Mouse (Mus musculus) naive thymus-derived CD4-positive, alpha-beta T cell, adult 2 months (primary cell): ENCODE measurements at regions not wholly inside any gene's neighbourhood (a gene's known extent, or its start where the extent isn't known, plus 50 kb on each side); places are given as distances from the start of the nearest gene placed in this dataset.

Experiments
- DNase-seq: peaks from one replicate; pipeline ENCODE4 v3.0.0-alpha.2; 2011; ENCODE audit warnings: low read depth

DNA sequence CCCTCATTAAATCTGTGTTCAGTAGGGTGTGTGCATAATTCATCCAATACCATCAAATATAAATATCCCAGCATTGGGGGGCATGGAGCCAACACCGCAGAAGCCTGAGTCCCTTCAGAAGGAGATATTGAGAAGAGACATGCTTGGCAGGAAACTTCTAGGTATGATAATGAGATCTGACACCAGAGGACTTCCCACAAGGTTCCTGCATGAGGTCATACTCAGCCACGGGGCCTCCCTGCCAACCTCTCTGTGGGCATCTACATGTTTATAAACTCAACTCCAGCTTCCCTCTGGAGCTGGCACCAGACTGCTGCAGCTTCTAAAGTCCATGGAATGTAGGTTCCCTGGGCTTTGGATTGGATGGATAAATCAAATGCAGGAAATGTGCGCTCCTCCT lies 587.4 kb upstream of the Kdm8 start:
- DNase-seq, result no peak

DNA sequence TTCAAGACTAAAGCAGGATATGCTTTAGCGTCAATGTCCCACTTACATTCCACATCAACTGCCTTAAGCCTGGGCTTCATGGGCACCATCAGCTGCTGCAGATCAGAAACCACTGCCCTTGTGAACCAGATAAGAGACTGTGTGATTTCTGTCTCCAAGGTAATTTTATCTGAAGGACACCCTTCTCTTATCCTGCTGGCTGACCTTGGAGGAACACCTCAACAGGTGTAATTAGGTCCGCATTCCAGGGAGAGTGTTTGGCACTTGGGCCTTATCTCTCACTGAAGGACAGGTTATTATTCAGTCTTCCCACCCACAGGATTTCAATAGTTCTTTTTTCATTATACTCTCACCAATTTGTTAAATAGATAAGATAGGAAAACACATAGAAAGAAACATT lies 583.1 kb upstream of the Kdm8 start:
- DNase-seq, result no peak

DNA sequence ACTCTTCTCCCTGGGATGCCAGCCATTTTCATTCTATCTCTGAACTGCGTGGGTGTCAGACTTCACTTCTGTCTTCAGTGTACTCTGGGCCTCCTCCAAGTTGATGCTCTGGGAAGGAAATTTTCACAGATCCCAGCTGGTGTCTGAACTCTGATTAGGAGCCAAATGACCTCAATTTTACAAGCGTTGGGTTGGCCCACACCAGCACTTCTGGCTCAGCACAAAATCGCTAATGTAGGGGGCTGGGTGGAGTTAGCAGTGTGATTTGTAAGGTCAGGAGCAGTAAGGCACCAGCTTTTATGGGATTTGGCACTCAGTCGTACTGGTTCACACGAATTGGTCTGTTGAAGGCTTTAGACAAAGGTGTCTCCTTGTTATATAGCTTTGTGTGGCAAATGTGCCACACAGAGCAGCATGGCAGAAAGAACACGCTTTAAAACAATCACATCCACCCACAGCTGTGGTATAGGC lies 576.3 kb upstream of the Kdm8 start:
- DNase-seq, result no peak

- no peak for DNase-seq
Observed at GRCm38 (mm10) chr7:124868621-124869020, 575.9 kb upstream of the Kdm8 start.

- no peak for DNase-seq
Observed at GRCm38 (mm10) chr7:124880771-124881170, 563.7 kb upstream of the Kdm8 start.

DNA sequence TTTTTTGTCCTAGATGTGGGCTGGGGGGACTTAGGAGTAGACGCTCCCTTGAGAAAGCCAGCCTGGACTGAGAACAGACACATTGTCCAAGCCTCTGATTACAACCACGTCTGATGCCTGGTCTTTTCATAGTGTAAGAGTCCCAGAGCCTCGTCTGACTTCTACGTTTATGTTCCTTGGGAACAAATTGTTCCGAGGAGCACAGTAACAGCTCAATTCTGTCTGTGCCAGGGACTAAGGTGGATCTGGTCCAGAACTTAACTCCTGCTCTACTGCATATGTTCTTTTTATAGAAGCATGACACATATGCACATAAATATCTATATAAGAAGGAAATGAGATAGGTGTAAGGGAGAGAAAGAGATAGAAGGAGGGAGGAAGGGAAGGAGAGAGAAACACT lies 537.2 kb upstream of the Kdm8 start:
- DNase-seq, result no peak

- no peak for DNase-seq
Observed at GRCm38 (mm10) chr7:124907662-124908296, 536.7 kb upstream of the Kdm8 start.

- DNase-seq, result no peak
Observed at GRCm38 (mm10) chr7:124914061-124914460, 530.4 kb upstream of the Kdm8 start.

DNA sequence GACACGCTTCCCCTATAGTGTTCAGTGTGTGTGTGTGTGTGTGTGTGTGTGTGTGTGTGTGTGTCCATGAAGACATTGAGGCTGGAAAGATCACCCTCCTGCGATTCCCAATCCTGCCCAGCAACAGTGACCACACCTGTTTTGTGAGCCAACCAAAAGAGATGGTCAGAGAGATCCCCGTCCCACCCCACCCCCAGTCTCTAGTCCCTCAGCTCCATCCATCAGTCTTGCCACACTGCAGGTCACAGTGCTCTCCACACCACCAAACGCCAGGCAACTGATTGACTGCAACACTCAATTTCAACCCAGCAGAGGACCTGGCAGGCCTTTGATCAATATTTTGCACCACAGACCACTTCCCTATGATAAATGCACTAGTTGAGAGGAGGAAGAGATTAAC lies 530.0 kb upstream of the Kdm8 start:
- DNase-seq, result no peak

- no peak for DNase-seq
Observed at GRCm38 (mm10) chr7:124914972-124915371, 529.5 kb upstream of the Kdm8 start.

GRCm38 (mm10) chr7:124915637-124916036 lies 528.8 kb upstream of the Kdm8 start:
- DNase-seq, result no peak

DNA sequence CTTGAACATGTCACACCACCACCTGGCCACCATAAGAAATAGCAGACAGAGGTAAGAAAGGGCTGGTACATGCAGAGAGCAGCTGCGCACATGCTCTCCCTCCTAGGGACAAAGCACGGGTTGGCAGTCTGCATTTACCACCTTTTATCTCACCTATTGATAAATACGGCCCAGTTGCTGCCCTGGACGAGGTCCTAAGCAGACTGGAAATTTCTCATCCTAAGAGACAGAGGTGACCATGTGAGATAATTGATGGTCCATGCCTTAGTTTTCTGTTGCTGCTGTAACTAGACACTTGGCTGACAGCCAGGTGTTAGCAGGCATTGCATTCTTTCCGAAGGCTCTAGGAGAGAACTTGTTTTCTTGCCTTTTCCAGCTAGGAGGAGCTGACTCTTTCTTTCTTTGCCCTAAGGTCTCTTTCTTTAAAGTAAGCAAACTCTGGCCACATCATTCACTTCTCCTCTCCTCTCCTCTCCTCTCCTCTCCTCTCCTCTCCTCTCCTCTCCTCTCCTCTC lies 526.8 kb upstream of the Kdm8 start:
- no peak for DNase-seq

DNA sequence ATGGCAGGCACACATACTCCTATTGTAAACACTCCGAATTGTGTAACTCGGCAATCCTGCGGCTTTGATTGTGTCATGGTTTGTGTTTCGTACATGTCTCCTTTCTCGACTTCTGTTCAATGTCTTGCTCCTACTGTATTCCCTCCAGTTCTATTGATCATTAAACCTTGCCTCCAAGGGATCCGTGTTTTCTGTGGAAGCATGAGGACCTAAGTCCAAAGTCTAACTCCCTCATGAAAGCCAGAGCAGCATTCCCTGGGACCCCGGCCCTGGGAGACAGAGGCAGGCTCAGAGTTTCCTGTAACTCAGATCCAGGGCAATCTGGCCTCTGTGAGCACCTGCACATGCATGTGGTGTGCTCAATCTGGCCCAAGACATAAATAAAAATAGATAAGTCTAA lies 521.7 kb upstream of the Kdm8 start:
- no peak for DNase-seq

DNA sequence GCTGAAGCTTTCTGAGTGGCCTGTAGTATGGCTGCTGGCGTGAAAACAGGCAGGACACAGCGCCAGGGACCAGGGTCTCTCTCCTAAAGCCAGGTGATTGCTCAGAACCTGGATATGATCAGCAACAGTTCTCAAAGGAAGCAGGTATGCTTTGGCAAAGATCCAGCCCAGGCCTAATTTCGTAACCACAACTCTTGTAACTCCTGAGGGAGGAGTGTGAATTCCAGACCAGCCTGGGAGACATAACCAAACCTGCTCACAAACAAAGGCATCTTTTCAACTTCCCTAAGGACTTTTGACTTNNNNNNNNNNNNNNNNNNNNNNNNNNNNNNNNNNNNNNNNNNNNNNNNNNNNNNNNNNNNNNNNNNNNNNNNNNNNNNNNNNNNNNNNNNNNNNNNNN lies 510.9 kb upstream of the Kdm8 start:
- DNase-seq, result no peak

- DNase-seq, result no peak
Observed at GRCm38 (mm10) chr7:124939357-124939756, 505.1 kb upstream of the Kdm8 start.

- no peak for DNase-seq
Observed at GRCm38 (mm10) chr7:124941527-124941926, 502.9 kb upstream of the Kdm8 start.

DNA sequence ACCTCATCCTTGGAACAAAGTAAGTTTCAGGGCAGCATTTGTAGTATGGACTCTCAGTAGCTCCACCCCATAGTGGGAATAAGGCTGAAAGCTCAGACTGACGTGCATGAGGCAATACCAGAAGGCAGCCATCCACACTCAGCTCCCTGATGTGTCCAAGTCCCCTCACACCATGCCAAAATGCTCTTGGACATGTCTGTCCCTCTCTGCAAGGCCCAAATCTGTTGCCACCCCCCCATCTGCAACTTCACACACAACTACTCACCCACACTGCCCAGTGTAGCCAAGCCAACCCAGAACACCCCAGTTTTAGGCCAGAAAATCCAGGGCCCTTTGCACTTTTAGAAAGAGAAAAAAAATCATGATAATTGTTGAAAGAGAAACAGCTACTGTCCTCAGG lies 498.1 kb upstream of the Kdm8 start:
- no peak for DNase-seq

GRCm38 (mm10) chr7:124957329-124957728 lies 487.1 kb upstream of the Kdm8 start:
- DNase-seq, result no peak

DNA sequence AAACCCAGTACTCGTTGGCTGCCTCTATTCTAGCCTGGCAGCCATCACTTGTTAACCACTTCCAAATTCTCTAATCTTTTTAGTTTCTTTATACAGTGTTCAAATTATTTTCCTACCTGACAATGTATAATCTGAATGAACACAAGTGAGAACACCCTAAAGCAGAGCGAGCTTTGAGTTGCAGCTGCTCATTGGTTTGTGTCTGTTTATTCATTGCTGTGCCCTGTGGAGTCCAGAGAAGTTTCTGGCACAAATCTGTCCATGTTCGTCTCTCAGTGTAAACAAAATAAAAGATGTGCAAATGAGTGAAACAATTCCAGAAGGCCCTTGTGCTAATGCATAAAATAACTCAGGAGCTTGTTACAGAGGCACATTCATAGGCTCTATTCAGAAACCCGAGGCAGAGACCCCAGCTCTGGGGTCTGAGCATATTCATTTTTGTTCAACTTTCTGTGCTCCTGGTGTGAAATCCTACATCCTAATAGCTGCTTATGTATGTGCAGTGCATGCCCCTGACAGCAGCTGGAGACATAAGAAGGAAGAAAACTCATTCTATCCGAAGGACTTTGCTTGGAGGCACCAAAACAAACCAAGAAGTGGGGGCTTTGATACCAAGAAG lies 469.5 kb upstream of the Kdm8 start:
- DNase-seq, result no peak

DNA sequence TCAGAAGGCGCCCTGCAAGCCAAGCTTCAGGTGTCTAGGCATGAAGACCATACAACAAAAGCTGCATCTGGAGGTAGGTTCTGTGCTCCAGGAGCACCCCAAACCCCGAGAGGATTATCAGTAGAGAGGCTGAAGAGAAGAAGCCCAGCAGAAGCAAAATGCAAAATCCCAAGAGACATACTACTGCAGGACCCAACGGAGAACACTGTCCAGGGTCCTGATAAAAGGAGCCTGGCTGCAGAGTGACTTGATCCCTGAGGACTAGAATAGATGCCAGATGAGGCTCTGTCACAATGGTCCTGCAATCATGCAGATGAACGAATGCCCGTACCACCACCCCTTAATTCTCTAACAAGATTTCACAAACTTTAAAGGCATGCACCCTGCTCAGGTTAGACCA lies 455.0 kb upstream of the Kdm8 start:
- DNase-seq, result no peak

DNA sequence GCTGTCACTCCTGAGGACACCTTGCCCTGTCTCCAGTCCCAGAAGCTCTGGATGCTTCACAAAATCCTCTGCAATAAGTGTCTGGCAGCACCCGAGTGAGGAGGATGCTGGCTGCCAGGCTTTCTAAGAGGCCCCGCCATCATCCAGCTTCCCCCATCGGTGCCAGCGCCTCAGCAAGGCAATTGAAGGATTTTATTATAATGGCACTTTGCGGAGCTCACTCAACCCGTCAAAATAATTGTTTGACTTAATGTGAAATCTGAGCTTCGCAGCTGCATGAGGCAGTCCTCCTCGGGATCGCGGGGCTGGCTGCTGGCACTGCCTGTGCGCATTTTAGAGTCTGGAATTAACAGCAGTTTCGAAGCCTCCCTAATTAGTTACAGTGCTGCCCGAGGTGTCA lies 453.8 kb upstream of the Kdm8 start:
- no peak for DNase-seq

GRCm38 (mm10) chr7:124996538-124996937 lies 447.9 kb upstream of the Kdm8 start:
- DNase-seq, result no peak

- DNase-seq, result no peak
Observed at GRCm38 (mm10) chr7:125000669-125001068, 443.8 kb upstream of the Kdm8 start.

DNA sequence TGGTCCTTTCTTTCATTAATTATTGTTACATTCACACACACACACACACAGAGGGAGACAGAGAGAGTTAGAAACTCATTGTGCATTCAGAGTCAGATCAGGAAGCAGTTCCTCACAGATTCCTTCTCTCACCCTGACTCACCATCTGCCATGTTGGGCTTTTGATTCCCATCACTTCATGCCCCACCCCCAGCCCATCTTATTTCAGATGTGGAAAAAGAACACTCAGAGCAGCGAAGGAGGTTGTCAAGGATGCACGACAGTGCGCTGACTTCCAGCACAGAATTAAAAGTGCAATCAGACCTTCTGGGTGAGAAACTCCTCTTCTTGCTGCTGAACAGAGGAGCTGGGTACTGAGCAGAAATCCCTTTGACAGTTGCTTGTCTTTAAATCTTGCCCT lies 438.8 kb upstream of the Kdm8 start:
- no peak for DNase-seq
